Mouse (Mus musculus) kidney, embryonic 16.5 days (tissue): ENCODE data around the gene Gm49336. TPM values are rescaled to one million over a fixed set of nuclear protein-coding genes. Genes with fewer than 3 reads are reported as not detected.

ENCODE experiments used
- ATAC-seq: fragments of 200-750 bp; cut with Nextera tagmentation; 2 replicates; pipeline ENCODE4 v1.8.0; 2017; ENCODE audit warnings: moderate TSS enrichment; ENCODE audit not compliant: low FRiP score, low TSS enrichment
- H3K27ac ChIP-seq: fragments of 300-500 bp; sonication (generic); 2 replicates; pipeline ENCODE4 v1.5.1; 2014; ENCODE audit warnings: low read length
- H3K27me3 ChIP-seq: fragments of 300-500 bp; sonication (generic); 2 replicates; pipeline ENCODE4 v1.6.1; 2014; ENCODE audit warnings: low read length, control low read depth, mixed read lengths; ENCODE audit not compliant: insufficient read depth
- H3K36me3 ChIP-seq: fragments of 300-500 bp; sonication (generic); 2 replicates; pipeline ENCODE4 v1.6.1; 2014; ENCODE audit warnings: low read length, control low read depth, mixed read lengths; ENCODE audit not compliant: insufficient read depth
- H3K4me1 ChIP-seq: fragments of 300-500 bp; sonication (generic); 2 replicates; pipeline ENCODE4 v1.6.1; 2014; ENCODE audit warnings: low read length, control low read depth, mixed read lengths; ENCODE audit not compliant: insufficient read depth
- H3K4me2 ChIP-seq: fragments of 300-500 bp; sonication (generic); replicated peaks from 2 replicates; pipeline ENCODE4 v1.6.1; 2014; ENCODE audit warnings: low read depth, low read length
- H3K4me3 ChIP-seq: fragments of 300-500 bp; sonication (generic); 2 replicates; pipeline ENCODE4 v1.5.1; 2014; ENCODE audit warnings: mild to moderate bottlenecking, low read length
- H3K9ac ChIP-seq: fragments of 300-500 bp; sonication (generic); replicated peaks from 2 replicates; pipeline ENCODE4 v1.6.1; 2014; ENCODE audit warnings: low read length
- H3K9me3 ChIP-seq: fragments of 300-500 bp; sonication (generic); 2 replicates; pipeline ENCODE4 v1.6.1; 2016; ENCODE audit warnings: low read length, control low read depth
- whole genome bisulfite sequencing: fragments of 180-500 bp; shearing (Covaris S2); extraction: QIAGEN DNeasy Blood & Tissue Kit; methylation state at CpG from one replicate; pipeline ENCODE4 v1.1.7; 2014; 5-methylcytosine and 5-hydroxymethylcytosine counted together
- polyA plus RNA-seq: library from polyadenylated mRNA; unstranded; fragments of >200 nt; fragmentation: Nextera tagmentation; extraction: Ambion mirVana; gene quantifications from 2 replicates; pipeline ENCODE4 v1.2.1, GENCODE M21; 2015

The Gm49336 gene
- polyA plus RNA-seq, 1 experiment from 2014 or later, result 53.7 TPM

DNA sequence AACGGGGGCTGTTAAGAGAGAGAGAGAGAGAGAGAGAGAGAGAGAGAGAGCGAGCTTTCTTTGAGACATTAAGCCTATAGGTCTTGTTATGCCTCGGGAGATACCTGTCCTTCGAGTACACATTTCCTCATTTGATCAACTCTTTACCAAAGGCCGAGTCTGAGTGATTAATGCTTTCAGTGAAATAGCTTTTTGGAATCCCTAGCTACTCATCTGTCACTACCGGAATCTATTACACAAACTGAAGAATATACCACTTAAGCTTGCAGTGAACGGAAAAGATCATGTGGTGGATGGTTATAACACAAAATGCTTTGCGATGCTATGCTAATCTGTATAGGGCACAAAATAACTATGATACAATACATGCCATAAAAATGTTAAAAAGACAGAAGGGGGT lies 941 bp downstream of the Gm49336 start:
- no peak for ATAC-seq
- H3K36me3 ChIP-seq, result no peaks in the 10 kb centered on the region
- peak overlapping the region; percentile 85 for H3K4me2 ChIP-seq
- WGBS, result 9% methylated on average over 8 of the region's 8 CpGs
- peak overlapping the region; percentile 93 for H3K9ac ChIP-seq
- H3K27ac ChIP-seq, result no peak overlapping the region
- peak overlapping the region; percentile 82 for H3K4me3 ChIP-seq
- no peaks in the 10 kb centered on the region for H3K9me3 ChIP-seq
- no peaks in the 10 kb centered on the region for H3K27me3 ChIP-seq
- peaks cover 19% of the 10 kb centered on the region for H3K4me1 ChIP-seq

DNA sequence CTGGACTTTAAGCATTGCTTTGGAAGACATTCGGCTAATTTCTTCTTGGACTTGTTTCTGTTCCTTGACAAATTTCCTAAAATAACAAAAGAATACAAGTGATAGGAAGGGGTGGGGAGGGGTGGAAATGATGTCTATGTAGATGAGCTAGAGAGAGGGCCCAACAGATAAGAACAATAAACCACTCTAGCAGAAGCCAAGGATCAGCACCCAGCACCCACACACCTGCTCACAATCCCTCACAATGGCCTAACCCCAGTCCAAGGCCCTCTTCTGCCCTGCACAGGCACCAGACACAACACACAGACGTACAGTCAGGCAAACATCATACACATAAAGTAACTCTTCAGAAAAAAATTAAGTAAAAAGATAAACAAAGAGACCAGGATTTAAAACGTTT lies 12.8 kb downstream of the Gm49336 start:
- 82% methylated on average over 3 of the region's 3 CpGs for WGBS
- Histone ChIP-seq H3K27ac (no peak overlapping the region), H3K4me3 (no peak overlapping the region), H3K9me3 (no peaks in the 10 kb centered on the region), H3K9ac (no peak overlapping the region), H3K4me2 (no peak overlapping the region), H3K36me3 (peaks cover 44% of the 10 kb centered on the region), H3K4me1 (no peaks in the 10 kb centered on the region), H3K27me3 (no peaks in the 10 kb centered on the region)
- no peak for ATAC-seq

DNA sequence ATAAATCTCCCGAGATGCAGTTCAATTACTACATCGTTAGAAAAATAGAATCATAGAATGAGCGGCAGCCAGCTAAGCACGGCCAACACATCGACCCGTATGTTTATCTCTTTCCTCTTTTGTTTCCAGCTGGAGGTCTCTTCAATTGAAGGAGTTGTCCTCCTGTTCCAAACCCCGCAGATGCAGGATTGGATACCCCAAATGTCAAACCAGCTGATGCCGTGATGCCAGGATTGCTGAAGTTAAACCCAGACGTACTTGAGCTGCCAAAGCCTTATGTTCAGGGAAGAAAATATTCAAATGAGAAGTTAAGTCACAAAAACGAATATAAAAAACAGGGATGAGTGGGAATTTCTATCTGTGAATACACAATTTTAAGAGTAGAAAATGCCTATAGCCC lies 31.4 kb downstream of the Gm49336 start:
- ATAC-seq, result no peak
- WGBS, result 93% methylated on average over 10 of the region's 10 CpGs
- Histone ChIP-seq H3K9ac (no peak overlapping the region), H3K27ac (no peak overlapping the region), H3K9me3 (no peaks in the 10 kb centered on the region), H3K4me3 (no peak overlapping the region), H3K27me3 (no peaks in the 10 kb centered on the region), H3K4me2 (no peak overlapping the region), H3K36me3 (peaks cover 22% of the 10 kb centered on the region), H3K4me1 (no peaks in the 10 kb centered on the region)

DNA sequence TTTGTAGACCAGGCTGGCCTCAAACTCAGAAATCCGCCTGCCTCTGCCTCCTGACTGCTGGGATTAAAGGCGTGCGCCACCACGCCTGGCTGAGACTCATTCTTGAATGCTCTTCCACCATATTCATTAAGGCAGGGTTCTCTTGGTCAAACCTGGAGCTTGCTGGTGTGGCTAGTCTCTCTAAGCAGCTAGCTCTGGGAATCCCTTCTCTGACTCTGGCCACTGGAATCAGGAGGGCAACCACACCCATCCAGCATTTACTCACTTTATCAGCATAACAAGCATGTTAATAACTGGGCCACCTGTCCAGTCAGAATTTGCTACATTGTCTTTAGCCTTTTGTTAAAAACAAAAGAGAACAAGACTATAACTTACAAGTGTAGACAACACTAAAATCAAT lies 33.7 kb downstream of the Gm49336 start:
- Histone ChIP-seq H3K27me3 (no peaks in the 10 kb centered on the region), H3K4me1 (no peaks in the 10 kb centered on the region), H3K4me3 (no peak overlapping the region), H3K36me3 (peaks cover 22% of the 10 kb centered on the region), H3K9me3 (no peaks in the 10 kb centered on the region), H3K9ac (no peak overlapping the region), H3K4me2 (no peak overlapping the region), H3K27ac (no peak overlapping the region)
- 98% methylated on average over 4 of the region's 4 CpGs for WGBS
- no peak for ATAC-seq

DNA sequence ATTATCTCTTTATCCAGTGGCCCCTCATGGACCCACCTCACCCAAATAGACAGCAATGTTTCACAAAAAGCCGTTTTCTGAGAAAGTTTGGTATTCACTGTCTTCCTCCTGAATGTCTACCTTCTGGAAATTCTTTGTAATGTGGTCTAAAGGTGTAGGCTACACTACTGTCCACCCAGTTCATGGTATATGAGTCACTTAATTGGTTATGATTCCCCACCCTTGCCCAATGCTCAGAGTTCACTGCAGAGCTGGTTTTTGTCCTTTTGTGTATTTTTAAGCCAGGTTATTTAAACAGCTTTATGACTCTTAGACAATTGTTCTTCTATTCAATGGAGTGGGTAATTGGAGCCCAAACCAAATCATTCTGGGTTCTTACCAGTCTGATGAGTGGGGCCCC lies 35.2 kb downstream of the Gm49336 start:
- Histone ChIP-seq H3K4me3 (no peak overlapping the region), H3K4me1 (no peaks in the 10 kb centered on the region), H3K27me3 (no peaks in the 10 kb centered on the region), H3K9ac (no peak overlapping the region), H3K4me2 (no peak overlapping the region), H3K9me3 (no peaks in the 10 kb centered on the region), H3K36me3 (peaks cover 18% of the 10 kb centered on the region), H3K27ac (no peak overlapping the region)
- WGBS, result 93% methylated on average over 1 of the region's 1 CpGs
- no peak for ATAC-seq

DNA sequence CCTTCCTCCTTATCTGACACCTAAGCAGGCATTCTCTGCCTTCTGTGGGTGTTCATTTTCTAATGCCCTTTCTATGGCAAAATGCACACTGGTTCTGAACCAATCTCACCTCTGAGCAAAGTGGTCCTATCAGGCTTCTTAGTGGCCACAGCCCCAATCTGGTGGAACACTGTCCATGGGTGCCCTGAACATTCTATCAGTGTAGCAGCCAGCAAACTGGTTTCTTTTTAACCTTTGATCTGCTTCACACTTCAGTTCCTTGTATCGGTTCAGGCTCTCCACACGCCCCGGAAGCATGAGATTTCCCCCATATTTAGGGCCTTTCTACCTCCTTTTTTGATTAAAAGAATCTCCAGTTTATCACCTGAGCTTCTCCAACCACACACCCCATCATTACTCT lies 36.3 kb downstream of the Gm49336 start:
- Histone ChIP-seq H3K27ac (no peak overlapping the region), H3K9me3 (no peaks in the 10 kb centered on the region), H3K9ac (no peak overlapping the region), H3K4me3 (no peak overlapping the region), H3K4me2 (no peak overlapping the region), H3K4me1 (no peaks in the 10 kb centered on the region), H3K36me3 (peaks cover 14% of the 10 kb centered on the region), H3K27me3 (no peaks in the 10 kb centered on the region)
- 84% methylated on average over 3 of the region's 3 CpGs for WGBS
- ATAC-seq, result no peak

DNA sequence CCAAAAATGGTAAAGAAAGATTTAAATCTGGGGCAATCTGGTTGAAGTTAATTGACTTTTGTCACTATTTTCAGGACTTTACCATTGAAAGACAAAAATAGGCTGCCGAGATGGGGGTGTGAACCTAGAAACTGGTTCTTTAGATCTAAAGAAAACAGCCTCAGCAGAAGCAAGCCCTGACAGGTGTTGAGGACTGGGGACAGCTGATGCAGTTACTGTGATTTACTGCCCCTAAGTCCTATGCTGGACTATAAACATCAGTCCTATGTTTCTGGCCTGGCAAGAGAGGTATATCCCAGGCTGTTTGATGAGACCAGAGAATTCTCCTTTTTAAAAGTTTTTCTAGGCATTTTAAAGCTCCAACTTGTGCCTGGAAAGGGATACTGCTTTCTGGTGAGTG lies 37.3 kb downstream of the Gm49336 start:
- Histone ChIP-seq H3K9ac (no peak overlapping the region), H3K27ac (no peak overlapping the region), H3K36me3 (peaks cover 11% of the 10 kb centered on the region; the same call in 1 of the 2 replicates), H3K4me1 (no peaks in the 10 kb centered on the region), H3K9me3 (no peaks in the 10 kb centered on the region), H3K4me2 (no peak overlapping the region), H3K27me3 (no peaks in the 10 kb centered on the region), H3K4me3 (no peak overlapping the region)
- 29% methylated on average over 1 of the region's 1 CpGs for WGBS
- ATAC-seq, result no peak

DNA sequence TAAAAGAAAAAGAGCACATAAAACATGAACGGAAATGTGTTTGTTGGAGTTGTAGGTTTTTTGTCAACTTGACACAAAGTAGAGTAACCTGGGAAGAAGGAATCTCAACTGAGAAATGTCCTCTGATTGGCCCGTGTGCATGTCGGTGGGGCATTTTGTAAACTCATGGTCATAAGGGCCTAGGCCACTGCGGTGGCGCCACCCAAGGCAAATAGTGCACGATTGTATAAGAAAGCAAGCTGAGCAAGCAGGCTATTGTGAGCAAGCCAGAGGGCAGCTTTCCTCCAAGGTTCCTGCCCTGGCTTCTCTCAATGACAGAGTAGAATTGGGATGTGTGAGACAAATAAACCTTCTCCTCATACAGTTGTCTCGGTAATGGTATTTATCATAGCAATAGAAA lies 42.1 kb downstream of the Gm49336 start:
- 93% methylated on average over 7 of the region's 7 CpGs for WGBS
- Histone ChIP-seq H3K36me3 (no peaks in the 10 kb centered on the region), H3K4me3 (no peak overlapping the region), H3K27me3 (no peaks in the 10 kb centered on the region), H3K27ac (no peak overlapping the region), H3K4me1 (no peaks in the 10 kb centered on the region), H3K4me2 (no peak overlapping the region), H3K9ac (no peak overlapping the region), H3K9me3 (no peaks in the 10 kb centered on the region)
- ATAC-seq, result no peak

DNA sequence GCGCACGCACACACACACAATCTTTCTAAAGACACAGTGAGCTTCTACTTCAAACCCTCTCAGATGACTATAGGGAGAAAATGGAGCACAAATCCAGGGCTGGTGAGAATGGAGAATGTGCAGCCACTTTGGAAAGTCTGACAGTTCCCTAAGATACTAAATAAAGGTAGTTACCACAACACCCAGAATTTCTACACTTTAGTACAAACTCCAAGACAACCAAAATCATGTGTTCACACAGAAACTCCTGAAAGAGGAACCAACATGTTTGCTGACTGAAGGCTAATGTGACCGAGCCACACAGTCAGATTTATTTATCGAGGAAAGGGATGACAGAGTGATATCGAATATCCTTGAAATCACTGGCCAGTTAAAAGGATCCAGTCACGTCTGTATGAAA lies 46.3 kb downstream of the Gm49336 start:
- Histone ChIP-seq H3K4me2 (no peak overlapping the region), H3K4me3 (no peak overlapping the region), H3K27ac (no peak overlapping the region), H3K4me1 (no peaks in the 10 kb centered on the region), H3K9ac (no peak overlapping the region), H3K36me3 (no peaks in the 10 kb centered on the region), H3K27me3 (no peaks in the 10 kb centered on the region), H3K9me3 (no peaks in the 10 kb centered on the region)
- ATAC-seq, result no peak
- 71% methylated on average over 6 of the region's 6 CpGs for WGBS

DNA sequence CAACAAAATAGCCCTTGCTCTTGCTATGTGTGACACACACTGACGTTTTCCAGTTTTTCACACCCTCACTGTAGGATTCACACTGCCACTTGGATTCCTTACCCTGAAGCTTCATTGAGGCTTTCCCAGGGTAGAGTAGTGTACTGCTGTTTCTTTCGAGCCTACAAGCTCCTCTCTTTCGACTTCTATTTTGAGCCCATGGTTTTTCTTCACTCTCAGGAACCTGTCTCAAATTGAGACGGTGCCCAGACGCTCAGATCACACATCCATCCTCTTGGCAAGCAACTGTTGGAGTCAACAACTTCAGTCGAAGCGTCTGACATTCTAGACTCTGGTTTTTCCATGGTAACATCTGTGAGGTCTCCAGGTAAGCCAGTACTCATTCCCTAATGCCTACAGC lies 54.4 kb downstream of the Gm49336 start, which contains the start of gene Atp8a2:
Gene Atp8a2 (minus strand): TSS at position 296 of the 400 bp plus-strand sequence.
- Histone ChIP-seq H3K9ac (no peak within 1 kb of the TSS), H3K27me3 (no peaks in the 10 kb centered on the region), H3K36me3 (no peaks in the 10 kb centered on the region), H3K4me1 (no peaks in the 10 kb centered on the region), H3K9me3 (no peaks in the 10 kb centered on the region), H3K4me2 (no peak within 1 kb of the TSS), H3K4me3 (no peak within 1 kb of the TSS), H3K27ac (no peak within 1 kb of the TSS)
- no peak for ATAC-seq
- 66% methylated on average over 7 of the region's 7 CpGs for WGBS

DNA sequence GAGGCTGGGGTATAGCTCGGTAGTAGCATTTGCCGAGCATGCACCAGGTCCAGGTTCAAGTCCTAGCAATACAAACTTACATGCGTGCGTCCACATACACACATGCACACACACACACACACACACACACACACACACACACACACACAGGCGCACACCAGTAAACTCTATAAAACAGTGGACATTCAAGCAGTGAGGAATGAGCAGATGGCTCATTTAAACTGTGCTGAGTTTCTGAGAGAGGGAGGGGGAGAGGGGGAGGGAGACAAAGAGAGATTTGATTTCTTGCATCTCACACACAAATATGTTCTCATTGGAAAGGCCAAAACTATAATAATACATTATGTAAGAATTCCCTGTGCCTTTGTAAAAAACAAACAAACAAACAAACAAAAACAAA lies 55.3 kb downstream of the Gm49336 start:
- 78% methylated on average over 5 of the region's 5 CpGs for WGBS
- no peaks in the 10 kb centered on the region for H3K4me1 ChIP-seq
- 0 out of 2 replicates have a peak, but pooled peaks cover 3% of the 10 kb centered on the region for H3K9me3 ChIP-seq
- no peak overlapping the region for H3K9ac ChIP-seq
- no peak overlapping the region for H3K27ac ChIP-seq
- H3K27me3 ChIP-seq, result no peaks in the 10 kb centered on the region
- no peak overlapping the region for H3K4me3 ChIP-seq
- H3K36me3 ChIP-seq, result no peaks in the 10 kb centered on the region
- no peak for ATAC-seq
- H3K4me2 ChIP-seq, result no peak overlapping the region
